Mouse (Mus musculus) erythroblast, embryonic 14.5 days (primary cell): Measurements from ENCODE around the gene Pptc7.

ENCODE experiments used
- GATA1 ChIP-seq: IDR thresholded peaks from 2 replicates; pipeline ENCODE4 v1.6.1; 2012; ENCODE audit warnings: low read length, inconsistent platforms, mixed read lengths
- TAL1 ChIP-seq: IDR thresholded peaks from 3 replicates; pipeline ENCODE4 v1.6.1; 2012; ENCODE audit warnings: low read length, inconsistent platforms, mixed read lengths

DNA sequence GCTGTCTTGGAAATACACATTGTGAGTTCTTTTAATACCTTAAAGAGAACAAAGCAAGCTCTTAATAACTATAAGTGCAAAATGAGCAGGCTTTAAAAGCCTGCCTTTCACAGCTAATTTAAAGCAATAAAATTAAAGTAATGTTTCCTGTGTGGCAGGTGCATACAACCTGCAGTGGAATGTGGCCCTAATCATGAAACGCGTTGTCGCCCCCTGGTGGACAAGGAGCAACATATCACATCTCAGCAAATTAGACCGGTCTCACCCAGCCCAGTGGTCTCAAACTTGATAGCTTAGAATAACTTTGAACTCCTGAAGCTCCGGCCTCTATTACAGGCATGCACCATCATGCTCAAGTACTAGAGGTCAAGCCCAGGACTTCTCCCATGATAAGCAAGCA is 60.1 kb downstream of the Pptc7 start:
- TF ChIP-seq TAL1 (no peak), GATA1 (no peak)
